Mouse (Mus musculus): Measurements from ENCODE around the gene Myl7. TPM values are rescaled to one million over a fixed set of nuclear protein-coding genes. Genes with fewer than 3 reads are reported as not detected.

Gene Myl7
- polyA plus RNA-seq, 1 experiment from 2014 or later, result not detected

GRCm38 (mm10) chr11:5877921-5878526 is 20.6 kb downstream of the Myl7 start, which contains the start of gene Pold2:
Pold2 (minus strand) TSS chr11:5878292.
- Histone ChIP-seq H3K4me1 (replicated peaks; ENCODE audit: control insufficient read depth, insufficient read depth, low read length) (peaks cover 22% of the 10 kb centered on the region), H3K9me3 (ENCODE audit: control insufficient read depth, low read length) (no peaks in the 10 kb centered on the region), H3K4me2 (ENCODE audit: low read length) (peak within 1 kb of the TSS; percentile 79), H3K9ac (replicated peaks; ENCODE audit: low read depth, low read length) (peak within 1 kb of the TSS; percentile 68), H3K27me3 (replicated peaks; ENCODE audit: control insufficient read depth, insufficient read depth, low read length) (no peaks in the 10 kb centered on the region), H3K4me3 (replicated peaks; ENCODE audit: low read length) (peak within 1 kb of the TSS; percentile 78), H3K27ac (ENCODE audit: low read length) (peak within 1 kb of the TSS; percentile 90), H3K36me3 (ENCODE audit: control insufficient read depth, insufficient read depth) (peaks cover 5% of the 10 kb centered on the region; the same call in 1 of the 2 replicates)
- WGBS, result under 1% methylated on average over 52 of the region's 52 CpGs
- peak; percentile 99 for ATAC-seq

DNA sequence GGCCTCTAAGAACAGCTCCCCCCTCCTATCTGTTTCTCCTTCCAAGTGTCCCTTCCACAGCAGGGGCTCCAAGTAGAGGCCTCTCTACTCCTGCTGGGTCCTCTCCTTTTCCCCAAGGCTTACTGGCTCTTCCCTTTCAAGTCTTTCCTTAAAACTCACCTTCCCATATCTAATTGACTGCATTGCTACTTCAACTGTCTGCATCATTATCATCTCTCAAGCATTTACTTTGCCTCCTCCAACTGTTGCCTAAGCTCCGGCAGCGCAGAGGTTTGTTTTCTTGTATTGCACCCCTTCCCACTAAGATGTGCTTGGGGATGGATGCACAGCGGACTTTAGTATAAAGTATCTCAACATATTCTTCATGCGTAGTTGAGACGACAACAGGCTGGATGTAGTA is 21.2 kb downstream of the Myl7 start:
- peak overlapping the region; percentile 79 for H3K4me2 ChIP-seq (ENCODE audit: low read length)
- 2% methylated on average over 5 of the region's 5 CpGs for WGBS
- no peak overlapping the region for H3K27ac ChIP-seq (ENCODE audit: low read length)
- no peaks in the 10 kb centered on the region for H3K27me3 ChIP-seq (replicated peaks; ENCODE audit: control insufficient read depth, insufficient read depth, low read length)
- peak overlapping the region; percentile 67 for H3K9ac ChIP-seq (replicated peaks; ENCODE audit: low read depth, low read length)
- peak overlapping the region; percentile 78 for H3K4me3 ChIP-seq (replicated peaks; ENCODE audit: low read length)
- no peaks in the 10 kb centered on the region for H3K9me3 ChIP-seq (ENCODE audit: control insufficient read depth, low read length)
- no peak for ATAC-seq
- peaks cover 8% of the 10 kb centered on the region for H3K36me3 ChIP-seq (ENCODE audit: control insufficient read depth, insufficient read depth)
- H3K4me1 ChIP-seq (replicated peaks; ENCODE audit: control insufficient read depth, insufficient read depth, low read length), result peaks cover 22% of the 10 kb centered on the region

GRCm38 (mm10) chr11:5873192-5873591 is 25.4 kb downstream of the Myl7 start:
- peaks cover 17% of the 10 kb centered on the region for H3K4me1 ChIP-seq (replicated peaks; ENCODE audit: control insufficient read depth, insufficient read depth, low read length)
- ATAC-seq, result no peak
- no peaks in the 10 kb centered on the region for H3K27me3 ChIP-seq (replicated peaks; ENCODE audit: control insufficient read depth, insufficient read depth, low read length)
- peaks cover 14% of the 10 kb centered on the region for H3K36me3 ChIP-seq (ENCODE audit: control insufficient read depth, insufficient read depth)
- no peak overlapping the region for H3K4me2 ChIP-seq (ENCODE audit: low read length)
- no peak overlapping the region for H3K27ac ChIP-seq (ENCODE audit: low read length)
- H3K9me3 ChIP-seq (ENCODE audit: control insufficient read depth, low read length), result no peaks in the 10 kb centered on the region
- no peak overlapping the region for H3K4me3 ChIP-seq (replicated peaks; ENCODE audit: low read length)
- H3K9ac ChIP-seq (replicated peaks; ENCODE audit: low read depth, low read length), result no peak overlapping the region
- 97% methylated on average over 9 of the region's 9 CpGs for WGBS

- ATAC-seq, result no peak
- peaks cover 14% of the 10 kb centered on the region for H3K36me3 ChIP-seq (ENCODE audit: control insufficient read depth, insufficient read depth)
These were observed 25.9 kb downstream of the Myl7 start for GRCm38 (mm10) chr11:5872707-5873106.

GRCm38 (mm10) chr11:5870069-5870468 is 28.5 kb downstream of the Myl7 start:
- H3K36me3 ChIP-seq (ENCODE audit: control insufficient read depth, insufficient read depth), result peaks cover 14% of the 10 kb centered on the region
- no peak overlapping the region for H3K27ac ChIP-seq (ENCODE audit: low read length)
- no peaks in the 10 kb centered on the region for H3K9me3 ChIP-seq (ENCODE audit: control insufficient read depth, low read length)
- no peaks in the 10 kb centered on the region for H3K27me3 ChIP-seq (replicated peaks; ENCODE audit: control insufficient read depth, insufficient read depth, low read length)
- no peak for ATAC-seq
- H3K4me1 ChIP-seq (replicated peaks; ENCODE audit: control insufficient read depth, insufficient read depth, low read length), result no peaks in the 10 kb centered on the region
- H3K4me3 ChIP-seq (replicated peaks; ENCODE audit: low read length), result no peak overlapping the region
- no peak overlapping the region for H3K4me2 ChIP-seq (ENCODE audit: low read length)
- H3K9ac ChIP-seq (replicated peaks; ENCODE audit: low read depth, low read length), result no peak overlapping the region
- whole genome bisulfite sequencing, result 88% methylated on average over 16 of the region's 16 CpGs

More at GRCm38 (mm10) chr11:5872707-5873106, 25.9 kb downstream of the Myl7 start:
- H3K27ac ChIP-seq (ENCODE audit: low read length), result no peak overlapping the region
- no peak overlapping the region for H3K4me2 ChIP-seq (ENCODE audit: low read length)
- no peaks in the 10 kb centered on the region for H3K27me3 ChIP-seq (replicated peaks; ENCODE audit: control insufficient read depth, insufficient read depth, low read length)
- 95% methylated on average over 11 of the region's 11 CpGs for WGBS
- no peak overlapping the region for H3K9ac ChIP-seq (replicated peaks; ENCODE audit: low read depth, low read length)
- H3K9me3 ChIP-seq (ENCODE audit: control insufficient read depth, low read length), result no peaks in the 10 kb centered on the region
- peaks cover 17% of the 10 kb centered on the region for H3K4me1 ChIP-seq (replicated peaks; ENCODE audit: control insufficient read depth, insufficient read depth, low read length)
- no peak overlapping the region for H3K4me3 ChIP-seq (replicated peaks; ENCODE audit: low read length)

DNA sequence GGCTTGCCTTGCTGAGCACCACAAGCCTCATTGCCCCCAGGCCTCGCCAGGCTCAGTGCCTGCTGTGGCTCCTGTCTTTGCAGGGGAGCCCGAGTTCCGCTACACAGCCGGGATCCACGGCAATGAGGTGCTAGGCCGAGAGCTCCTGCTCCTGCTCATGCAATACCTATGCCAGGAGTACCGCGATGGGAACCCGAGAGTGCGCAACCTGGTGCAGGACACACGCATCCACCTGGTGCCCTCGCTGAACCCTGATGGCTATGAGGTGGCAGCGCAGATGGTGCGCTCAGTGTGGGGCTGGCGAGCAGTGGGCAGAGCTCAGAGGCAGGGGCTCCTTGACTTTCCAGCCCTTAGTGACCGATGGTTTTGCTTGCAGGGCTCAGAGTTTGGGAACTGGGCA is 29.3 kb downstream of the Myl7 start:
- ATAC-seq, result no peak
- Histone ChIP-seq H3K27ac (ENCODE audit: low read length) (no peak overlapping the region), H3K9ac (replicated peaks; ENCODE audit: low read depth, low read length) (no peak overlapping the region), H3K4me2 (ENCODE audit: low read length) (no peak overlapping the region), H3K4me3 (replicated peaks; ENCODE audit: low read length) (no peak overlapping the region), H3K9me3 (ENCODE audit: control insufficient read depth, low read length) (no peaks in the 10 kb centered on the region), H3K27me3 (replicated peaks; ENCODE audit: control insufficient read depth, insufficient read depth, low read length) (no peaks in the 10 kb centered on the region), H3K36me3 (ENCODE audit: control insufficient read depth, insufficient read depth) (peaks cover 14% of the 10 kb centered on the region), H3K4me1 (replicated peaks; ENCODE audit: control insufficient read depth, insufficient read depth, low read length) (no peaks in the 10 kb centered on the region)
- WGBS, result 90% methylated on average over 16 of the region's 16 CpGs

DNA sequence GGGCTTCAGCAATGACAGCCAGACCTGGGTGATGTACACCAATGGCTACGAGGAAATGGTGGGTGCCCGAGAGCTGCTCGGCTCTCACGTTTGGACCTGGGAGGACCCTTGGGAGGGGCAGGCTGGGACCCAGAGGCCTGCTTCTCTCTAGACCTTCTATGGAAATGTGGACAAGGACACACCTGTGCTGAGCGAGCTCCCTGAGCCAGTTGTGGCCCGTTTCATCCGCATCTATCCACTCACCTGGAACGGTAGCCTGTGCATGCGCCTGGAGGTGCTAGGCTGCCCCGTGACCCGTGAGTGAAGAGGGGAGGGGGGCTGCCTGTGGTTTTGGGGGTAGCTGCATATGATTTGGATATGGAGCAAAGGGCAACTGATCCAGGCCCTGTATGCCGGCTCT is 30.3 kb downstream of the Myl7 start:
- Histone ChIP-seq H3K9me3 (ENCODE audit: control insufficient read depth, low read length) (no peaks in the 10 kb centered on the region), H3K4me1 (replicated peaks; ENCODE audit: control insufficient read depth, insufficient read depth, low read length) (no peaks in the 10 kb centered on the region), H3K4me2 (ENCODE audit: low read length) (no peak overlapping the region), H3K4me3 (replicated peaks; ENCODE audit: low read length) (no peak overlapping the region), H3K27ac (ENCODE audit: low read length) (no peak overlapping the region), H3K36me3 (ENCODE audit: control insufficient read depth, insufficient read depth) (peaks cover 11% of the 10 kb centered on the region; the same call in 1 of the 2 replicates), H3K27me3 (replicated peaks; ENCODE audit: control insufficient read depth, insufficient read depth, low read length) (no peaks in the 10 kb centered on the region), H3K9ac (replicated peaks; ENCODE audit: low read depth, low read length) (no peak overlapping the region)
- WGBS, result 93% methylated on average over 12 of the region's 12 CpGs
- ATAC-seq, result no peak

GRCm38 (mm10) chr11:5867196-5867595 is 31.4 kb downstream of the Myl7 start:
- Histone ChIP-seq H3K9ac (replicated peaks; ENCODE audit: low read depth, low read length) (no peak overlapping the region), H3K4me2 (ENCODE audit: low read length) (no peak overlapping the region), H3K4me1 (replicated peaks; ENCODE audit: control insufficient read depth, insufficient read depth, low read length) (peaks cover under 1% of the 10 kb centered on the region; the same call in 1 of the 2 replicates), H3K27me3 (replicated peaks; ENCODE audit: control insufficient read depth, insufficient read depth, low read length) (peaks cover 3% of the 10 kb centered on the region), H3K27ac (ENCODE audit: low read length) (no peak overlapping the region), H3K36me3 (ENCODE audit: control insufficient read depth, insufficient read depth) (0 out of 2 replicates have a peak, but pooled peaks cover 6% of the 10 kb centered on the region), H3K4me3 (replicated peaks; ENCODE audit: low read length) (no peak overlapping the region), H3K9me3 (ENCODE audit: control insufficient read depth, low read length) (no peaks in the 10 kb centered on the region)
- ATAC-seq, result no peak
- 87% methylated on average over 2 of the region's 2 CpGs for WGBS

DNA sequence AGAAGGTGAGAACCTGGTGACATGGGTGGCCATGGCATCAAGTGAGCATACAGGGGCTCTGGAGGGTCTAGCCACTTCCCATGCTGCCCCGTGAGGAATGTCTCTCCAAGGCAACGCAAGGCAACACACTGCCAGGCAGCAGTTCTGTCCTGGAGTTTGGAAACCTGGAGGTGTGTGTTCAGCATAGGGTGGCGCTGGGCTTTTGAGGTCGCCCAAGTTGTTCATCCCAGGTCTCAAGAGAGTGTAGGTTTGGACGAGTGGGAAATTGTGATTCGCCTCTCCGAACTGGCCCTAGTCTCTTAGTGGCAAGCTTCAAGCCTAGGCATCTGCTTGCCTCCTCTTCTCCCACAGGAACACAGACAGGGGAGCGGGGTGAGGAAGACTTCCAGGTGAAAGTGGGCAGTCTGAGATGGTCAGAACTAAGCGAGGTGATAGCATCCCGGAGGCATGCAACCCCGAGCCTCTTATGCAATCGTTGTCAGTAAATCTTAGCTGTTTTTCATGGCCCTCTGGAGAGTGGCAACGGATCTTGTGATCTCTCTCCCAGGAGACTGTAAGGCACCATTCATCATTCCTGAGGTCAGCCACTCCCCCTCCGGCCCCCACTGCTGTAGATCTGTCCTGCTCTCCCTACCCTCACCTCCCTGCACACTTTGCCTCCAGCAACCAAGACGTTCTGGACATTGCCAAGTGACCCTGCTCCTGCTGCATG is 36.0 kb downstream of the Myl7 start:
- H3K36me3 ChIP-seq (ENCODE audit: control insufficient read depth, insufficient read depth), result no peaks in the 10 kb centered on the region
- ATAC-seq, result no peak
- H3K4me1 ChIP-seq (replicated peaks; ENCODE audit: control insufficient read depth, insufficient read depth, low read length), result peaks cover 12% of the 10 kb centered on the region
- 39% methylated on average over 15 of the region's 15 CpGs for WGBS
- H3K27me3 ChIP-seq (replicated peaks; ENCODE audit: control insufficient read depth, insufficient read depth, low read length), result peaks cover 17% of the 10 kb centered on the region
- no peak overlapping the region for H3K9ac ChIP-seq (replicated peaks; ENCODE audit: low read depth, low read length)
- H3K27ac ChIP-seq (ENCODE audit: low read length), result no peak overlapping the region
- peak overlapping the region; percentile 31 for H3K4me3 ChIP-seq (replicated peaks; ENCODE audit: low read length)
- H3K4me2 ChIP-seq (ENCODE audit: low read length), result peak overlapping the region; percentile 52
- no peaks in the 10 kb centered on the region for H3K9me3 ChIP-seq (ENCODE audit: control insufficient read depth, low read length)
